Mouse (Mus musculus) G1E (cell line): ENCODE data around the gene Cnst. TPM values are rescaled to one million over a fixed set of nuclear protein-coding genes. Genes with fewer than 3 reads are reported as not detected.
"Not testable (repeated sequence)": the region's sequence is repeated elsewhere in the genome, so short reads cannot be mapped to it uniquely, and the experiment has no call there.

Experiments used
- ATAC-seq: 2 replicates; pipeline ENCODE4 v1.8.0; 2016; ENCODE audit warnings: mild to moderate bottlenecking; ENCODE audit not compliant: insufficient number of reproducible peaks, poor library complexity, low FRiP score, severe bottlenecking; ENCODE audit errors: extremely low read depth
- DNase-seq: peaks from one replicate; pipeline ENCODE4 v3.0.0; 2012; ENCODE audit warnings: low spot score
- H3K27me3 ChIP-seq: 2 replicates; pipeline ENCODE4 v1.6.1; 2012; ENCODE audit warnings: mild to moderate bottlenecking, low read length, inconsistent platforms; ENCODE audit not compliant: insufficient read depth
- H3K36me3 ChIP-seq: replicated peaks from 2 replicates; pipeline ENCODE3; 2012; ENCODE audit warnings: mild to moderate bottlenecking, inconsistent platforms
- H3K4me1 ChIP-seq: 2 replicates; pipeline ENCODE4 v1.6.1; 2012; ENCODE audit warnings: low read depth, low read length, inconsistent platforms, mixed read lengths; ENCODE audit not compliant: insufficient read depth
- H3K4me3 ChIP-seq: 2 replicates; pipeline ENCODE4 v1.5.1; 2012; ENCODE audit warnings: low read depth, mild to moderate bottlenecking, inconsistent platforms, low read length, moderate library complexity, mixed read lengths
- H3K9me3 ChIP-seq: replicated peaks from 2 replicates; pipeline ENCODE4 v1.6.1; 2012; ENCODE audit warnings: inconsistent platforms
- CTCF ChIP-seq: IDR thresholded peaks from 2 replicates; pipeline ENCODE4 v1.5.1; 2012; ENCODE audit warnings: low read depth, low read length, inconsistent platforms, mixed read lengths
- GATA1 ChIP-seq: IDR thresholded peaks from 2 replicates; pipeline ENCODE4 v1.6.1; 2012; ENCODE audit warnings: borderline replicate concordance, low read length, inconsistent platforms, mixed read lengths
- GATA2 ChIP-seq: IDR thresholded peaks from 2 replicates; pipeline ENCODE4 v1.6.1; 2012; ENCODE audit warnings: low read depth, low read length, inconsistent platforms, borderline replicate concordance
- POLR2AphosphoS5 ChIP-seq: IDR thresholded peaks from 2 replicates; pipeline ENCODE4 v1.6.1; 2012; ENCODE audit warnings: low read depth, low read length, inconsistent platforms; ENCODE audit not compliant: insufficient replicate concordance
- TAL1 ChIP-seq: conservative IDR thresholded peaks from 2 replicates; pipeline ENCODE4 v1.6.1; 2012; ENCODE audit warnings: low read depth, low read length, inconsistent platforms, mixed read lengths
- polyA plus RNA-seq: library from polyadenylated mRNA; stranded (reverse); fragments of >175 nt; gene quantifications from 2 replicates; pipeline ENCODE4 v1.2.3, GENCODE M21; 2012
- total RNA-seq, 2 experiments: library from RNA; stranded (forward) in 1 of 2; stranded (reverse) in 1 of 2; fragments of 200-1000 nt in 1 of 2; fragments of >200 nt in 1 of 2; fragmentation: Nextera tagmentation in 1 of 2; gene quantifications; 2 replicates each; pipeline ENCODE4 v1.2.3; 2014 to 2017

The Cnst gene
- 27.1 TPM in 2 replicates for total RNA-seq (2014; fragmentation: Nextera tagmentation)
- total RNA-seq (2017), result 31.6 and 32.9 TPM in 2 replicates
- 14.4 and 14.6 TPM in 2 replicates for polyA plus RNA-seq

DNA sequence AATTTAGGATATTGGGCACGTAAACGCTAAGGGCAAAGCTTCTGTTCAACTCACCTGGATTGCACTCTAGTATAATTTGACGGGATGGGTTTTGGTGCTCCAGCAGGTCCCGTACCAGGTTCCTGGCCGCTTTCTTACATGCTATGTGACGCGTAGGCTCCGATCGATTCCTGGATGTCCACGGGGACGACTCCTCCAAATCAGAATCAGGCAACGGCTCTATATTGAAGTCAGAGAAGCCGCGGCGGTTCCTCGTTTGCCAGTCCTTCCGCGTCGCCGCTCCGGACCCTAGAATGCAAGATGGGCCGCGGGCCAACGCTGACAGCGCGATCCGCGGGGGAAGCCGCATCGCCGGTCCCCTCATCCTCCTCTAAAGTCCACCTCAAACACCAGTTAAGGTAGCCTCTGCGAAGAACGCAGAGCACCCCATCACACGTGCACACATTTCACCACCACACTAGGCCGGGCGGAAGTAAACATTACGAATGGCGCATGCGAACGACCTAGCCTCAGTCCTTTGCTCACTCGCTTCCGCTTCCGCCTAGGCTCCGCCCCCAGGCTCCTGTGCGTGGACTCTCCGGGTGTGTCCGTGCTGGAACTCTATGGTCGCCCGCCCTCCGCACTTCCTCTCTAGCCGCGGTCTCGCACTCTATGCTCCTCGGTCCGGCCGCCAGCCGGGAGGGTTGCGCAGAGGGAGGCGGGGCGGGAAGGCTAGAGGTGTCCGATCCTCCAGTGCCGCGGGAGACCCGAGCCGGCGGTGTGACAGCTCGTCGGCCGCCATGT is at the start of gene Cnst, which contains the start of gene Tfb2m:
Gene Cnst (plus strand): TSS at position 603 of the 783 bp plus-strand sequence.
Gene Tfb2m (minus strand): TSS at position 500 of the 783 bp plus-strand sequence.
- H3K4me3 ChIP-seq, result peak within 1 kb of the TSS; percentile 87
- ATAC-seq, result peak; percentile 97
- H3K9me3 ChIP-seq, H3K27me3 ChIP-seq: not testable (repeated sequence)
- peaks cover 49% of the 10 kb centered on the region for H3K36me3 ChIP-seq
- H3K4me1 ChIP-seq, result peaks cover 61% of the 10 kb centered on the region
- DNase-seq, result peak; percentile 80

DNA sequence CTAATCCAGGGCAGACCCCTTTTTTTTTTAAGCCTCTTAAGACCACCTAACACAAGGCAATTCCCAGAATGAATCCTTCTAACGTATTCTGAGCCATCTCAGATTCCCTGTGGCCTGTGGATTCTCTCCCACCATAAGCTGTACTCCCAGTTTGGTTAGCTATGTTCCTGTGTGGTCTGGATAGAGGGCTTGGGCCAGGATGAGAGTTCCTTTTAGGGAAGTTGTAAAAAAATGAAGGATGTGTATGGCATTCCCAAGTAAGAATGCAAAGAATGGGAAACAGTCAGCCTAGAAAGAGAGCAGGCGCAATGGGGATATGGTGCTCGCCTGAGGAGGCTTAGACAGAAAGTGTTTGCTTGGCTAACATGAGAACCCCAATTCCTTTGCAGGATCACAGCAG is 46.9 kb upstream of the Cnst start:
- Histone ChIP-seq H3K4me1 (peaks cover 13% of the 10 kb centered on the region), H3K27me3 (no peaks in the 10 kb centered on the region), H3K4me3 (no peak overlapping the region), H3K36me3 (peaks cover 37% of the 10 kb centered on the region), H3K9me3 (no peaks in the 10 kb centered on the region)
- ATAC-seq (no peak), DNase-seq (no peak)
- no peak for TF ChIP-seq CTCF
- no peak for TF ChIP-seq POLR2AphosphoS5
- no peak for TF ChIP-seq TAL1
- TF ChIP-seq GATA1, result no peak
- no peak for TF ChIP-seq GATA2

DNA sequence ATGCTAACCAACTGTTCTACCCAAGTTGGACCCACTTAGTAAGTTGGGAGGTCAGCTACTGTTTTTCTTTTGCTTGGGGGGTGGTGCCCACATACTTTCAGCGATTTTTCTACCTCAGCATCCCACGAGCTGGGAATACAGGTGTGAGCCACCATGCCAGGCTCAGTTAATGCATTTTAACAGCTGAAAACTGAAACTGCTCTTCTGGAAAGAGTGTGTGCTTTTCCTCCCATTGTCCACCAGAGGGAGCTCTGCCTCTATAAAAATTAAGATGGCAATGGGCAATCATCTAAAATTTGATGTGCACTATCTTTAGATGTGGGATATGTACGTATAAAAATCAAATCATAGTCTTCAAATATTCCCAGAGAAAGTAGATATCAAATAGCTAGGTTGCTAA is 43.6 kb upstream of the Cnst start:
- H3K4me3 ChIP-seq, result no peak overlapping the region
- H3K27me3 ChIP-seq, result no peaks in the 10 kb centered on the region
- TF ChIP-seq POLR2AphosphoS5, result no peak
- peak; percentile 62 for TF ChIP-seq CTCF
- ATAC-seq (no peak), DNase-seq (peak; percentile 20)
- peaks cover 14% of the 10 kb centered on the region for H3K4me1 ChIP-seq
- peaks cover 42% of the 10 kb centered on the region for H3K36me3 ChIP-seq
- H3K9me3 ChIP-seq, result no peaks in the 10 kb centered on the region

DNA sequence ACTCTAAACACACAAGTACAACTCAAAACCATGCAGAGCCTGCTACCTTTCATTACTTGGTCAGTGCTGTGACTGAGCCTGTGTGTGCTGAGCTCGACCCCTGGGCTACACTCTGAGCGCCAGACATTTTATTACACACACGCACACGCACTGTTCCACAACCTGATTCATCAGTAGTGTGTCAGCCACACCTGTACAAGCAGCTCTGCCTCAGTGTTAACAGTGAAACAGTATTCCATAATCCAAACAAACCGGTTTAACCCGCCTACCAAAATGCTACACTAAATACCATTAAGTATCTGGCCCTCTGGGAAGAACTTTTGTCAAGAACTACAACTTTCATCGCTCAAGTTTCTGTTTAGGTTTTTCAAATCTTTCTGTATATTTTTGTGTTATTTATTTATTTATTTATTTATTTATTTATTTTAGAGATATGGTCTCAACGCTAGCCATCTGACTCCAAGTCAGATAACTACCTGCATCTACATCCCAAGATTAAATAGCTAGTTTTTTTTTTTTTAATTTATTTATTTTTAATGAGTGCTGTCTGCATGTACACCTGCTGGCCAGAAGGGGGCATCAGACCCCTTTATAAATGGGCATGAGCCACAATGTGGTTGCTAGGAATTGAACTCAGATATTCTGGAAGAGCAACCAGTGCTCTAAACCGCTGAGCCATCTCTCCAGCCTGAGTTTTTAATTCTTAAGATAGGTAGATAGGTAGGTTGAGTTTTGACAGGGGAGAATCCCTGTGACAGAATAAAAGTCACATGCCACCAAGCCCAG is 39.4 kb upstream of the Cnst start:
- Histone ChIP-seq H3K4me3 (no peak overlapping the region), H3K36me3 (peaks cover 43% of the 10 kb centered on the region), H3K9me3 (no peaks in the 10 kb centered on the region), H3K4me1 (peaks cover 15% of the 10 kb centered on the region), H3K27me3 (no peaks in the 10 kb centered on the region)
- ATAC-seq (no peak), DNase-seq (no peak)
- peak; percentile 11; the same call in 1 of the 2 replicates for TF ChIP-seq CTCF
- TF ChIP-seq TAL1, result no peak
- TF ChIP-seq POLR2AphosphoS5, result no peak
- TF ChIP-seq GATA1, result no peak
- TF ChIP-seq GATA2, result no peak

DNA sequence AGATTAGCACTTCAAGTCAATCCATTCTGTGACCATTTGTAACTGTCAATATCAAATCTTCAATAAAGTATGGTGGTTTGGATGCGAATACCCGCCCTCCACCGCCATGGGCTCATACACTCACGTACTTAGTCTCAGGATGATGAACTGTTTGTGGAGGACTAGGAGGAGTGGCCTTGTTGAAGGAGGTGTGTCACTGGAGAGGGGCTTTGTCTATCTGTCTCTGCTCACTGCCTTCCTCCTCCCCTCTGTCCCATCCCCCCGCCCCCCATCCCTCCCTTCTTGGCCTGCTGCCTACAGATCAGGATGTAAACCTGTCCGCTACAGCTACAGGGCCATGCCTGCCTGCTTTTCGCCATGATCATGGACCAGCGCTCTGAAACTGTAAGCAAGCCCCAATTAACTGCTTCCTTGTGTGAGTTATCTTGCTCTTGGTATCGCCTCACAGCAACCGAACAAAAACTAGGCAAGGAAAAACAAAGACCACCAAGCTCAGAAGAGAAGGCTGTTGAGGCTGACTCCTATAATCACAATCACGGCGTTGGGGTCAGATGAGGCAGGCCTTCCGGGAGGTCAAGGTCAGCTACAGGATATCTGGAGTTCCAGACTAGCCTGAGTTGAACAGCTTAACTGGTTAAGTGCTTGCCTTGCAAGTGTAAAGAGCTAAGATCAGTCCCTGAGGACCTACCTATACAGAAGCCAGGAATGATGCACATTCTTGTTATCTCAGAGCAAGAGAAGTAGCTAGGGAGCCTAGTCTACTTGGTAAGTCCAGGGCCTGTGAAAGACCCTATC is 35.4 kb upstream of the Cnst start:
- no peak for TF ChIP-seq GATA1
- TF ChIP-seq POLR2AphosphoS5, result no peak
- no peak for TF ChIP-seq GATA2
- no peak for TF ChIP-seq TAL1
- TF ChIP-seq CTCF, result no peak
- ATAC-seq (no peak), DNase-seq (no peak)
- H3K27me3 ChIP-seq, result no peaks in the 10 kb centered on the region
- no peaks in the 10 kb centered on the region for H3K9me3 ChIP-seq
- H3K4me3 ChIP-seq, result no peak overlapping the region
- H3K4me1 ChIP-seq, result peaks cover 12% of the 10 kb centered on the region; the same call in 1 of the 2 replicates
- H3K36me3 ChIP-seq, result peaks cover 48% of the 10 kb centered on the region

DNA sequence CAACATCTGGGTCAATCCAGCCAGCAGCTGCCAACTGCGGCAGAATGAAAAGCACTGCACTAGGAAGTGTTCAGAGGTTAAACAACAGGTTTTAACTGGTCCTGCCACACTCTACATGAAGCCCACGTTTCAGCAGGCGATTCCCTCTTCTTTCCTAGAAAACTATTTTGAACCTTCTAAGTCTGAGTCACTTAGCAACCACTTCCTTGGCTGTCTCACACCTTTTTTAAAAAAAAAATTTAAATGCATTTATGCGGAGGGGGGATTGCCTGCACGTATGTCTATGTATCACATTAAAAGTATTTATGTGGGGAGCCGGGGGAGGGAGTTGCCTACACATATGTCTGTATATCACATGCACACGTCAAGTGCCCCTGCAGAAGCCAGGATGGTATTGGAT is 34.3 kb upstream of the Cnst start:
- Histone ChIP-seq H3K9me3 (no peaks in the 10 kb centered on the region), H3K4me3 (no peak overlapping the region), H3K27me3 (no peaks in the 10 kb centered on the region), H3K4me1 (peaks cover 18% of the 10 kb centered on the region), H3K36me3 (peaks cover 46% of the 10 kb centered on the region)
- no peak for DNase-seq
- no peak for TF ChIP-seq CTCF
- TF ChIP-seq TAL1, result no peak
- TF ChIP-seq GATA1, result no peak
- no peak for TF ChIP-seq POLR2AphosphoS5
- TF ChIP-seq GATA2, result no peak
- ATAC-seq, result no peak
